Mouse (Mus musculus): ENCODE data around the gene Rpusd2. TPM values are rescaled to one million over a fixed set of nuclear protein-coding genes. Genes with fewer than 3 reads are reported as not detected.

The Rpusd2 gene
- total and polyA plus RNA-seq, 3 experiments, result 15.5 to 18.6 TPM; not detected in 1

DNA sequence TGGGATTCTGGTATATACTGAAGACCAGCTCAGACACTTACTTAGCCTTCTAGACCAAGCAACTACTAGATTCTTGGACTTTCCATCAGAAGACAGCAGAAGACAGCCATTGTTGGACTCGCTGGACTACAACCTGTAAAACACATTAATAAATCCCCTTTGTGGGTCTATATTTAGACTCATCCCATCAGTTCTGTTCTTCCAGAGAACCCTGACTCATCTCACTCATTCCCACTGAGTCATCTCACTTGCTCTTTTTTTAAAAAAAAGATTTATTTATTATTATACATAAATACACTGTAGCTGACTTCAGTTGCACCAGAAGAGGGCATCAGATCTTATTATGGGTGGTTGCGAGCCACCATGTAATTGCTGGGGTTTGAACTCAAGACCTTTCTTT is 25.2 kb upstream of the Rpusd2 start:
- no peaks in the 10 kb centered on the region for H3K9me3 ChIP-seq (replicated peaks; ENCODE audit: insufficient read depth, low read length)
- peaks cover 0 to 2% of the 10 kb centered on the region in 2 experiments; a peak in 2 of 4 replicates for H3K36me3 ChIP-seq (ENCODE audit: control insufficient read depth in 1 of 2, insufficient read depth in 2 of 2, low read length in 2 of 2)
- no peaks in the 10 kb centered on the region for H3K79me2 ChIP-seq (ENCODE audit: control insufficient read depth, insufficient read depth, low read length, poor library complexity)
- H3K27me3 ChIP-seq (ENCODE audit: control insufficient read depth in 1 of 2, insufficient read depth in 2 of 2, low read length in 2 of 2), result no peaks in the 10 kb centered on the region
- no peak overlapping the region for H3K27ac ChIP-seq (ENCODE audit: control insufficient read depth, low read depth, low read length)
- peaks cover 0 to 3% of the 10 kb centered on the region in 2 experiments; a peak in 3 of 4 replicates for H3K4me1 ChIP-seq (ENCODE audit: control insufficient read depth in 1 of 2, insufficient read depth in 2 of 2, low read length in 2 of 2)
- TF ChIP-seq MAX (IDR thresholded peaks at IDR 0.05; ENCODE audit: low read length) (no peak), E2F4 (IDR thresholded peaks at IDR 0.05; ENCODE audit: borderline replicate concordance, low read depth, low read length) (no peak), POLR2AphosphoS5 (IDR thresholded peaks at IDR 0.05; ENCODE audit: borderline replicate concordance, low read depth, low read length) (no peak), MAZ (IDR thresholded peaks at IDR 0.05; ENCODE audit: low read depth, low read length) (no peak), MYB (IDR thresholded peaks at IDR 0.05; ENCODE audit: low read depth, low read length) (no peak)
- DNase-seq (ENCODE audit: low read depth, low spot score), result no peak
- H3K9ac ChIP-seq (ENCODE audit: control insufficient read depth, low read depth, low read length, poor library complexity, severe bottlenecking), result no peak overlapping the region
- no peak overlapping the region for H3K4me3 ChIP-seq (ENCODE audit: control insufficient read depth in 1 of 2, insufficient read depth in 1 of 2, low read depth in 2 of 2, low read length in 2 of 2)

DNA sequence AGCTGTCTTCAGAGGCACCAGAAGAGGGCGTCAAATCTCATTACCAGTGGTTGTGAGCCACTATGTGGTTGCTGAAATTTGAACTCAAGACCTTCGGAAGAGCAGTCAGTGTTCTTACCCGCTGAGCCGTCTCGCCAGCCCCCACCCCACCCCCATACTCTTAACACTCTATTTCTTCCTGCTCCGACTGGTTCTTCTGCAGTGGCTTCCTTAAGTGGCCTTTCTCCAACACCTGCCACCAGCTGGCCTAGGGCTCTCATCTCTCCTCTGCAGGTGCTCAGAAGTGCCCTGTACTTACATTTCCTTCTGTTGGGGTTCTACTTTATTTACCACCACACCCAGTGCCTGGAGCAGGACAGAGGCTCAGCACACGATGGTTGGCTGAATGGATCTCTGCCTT is 19.6 kb upstream of the Rpusd2 start:
- TF ChIP-seq MAFK (IDR thresholded peaks at IDR 0.05; ENCODE audit: borderline replicate concordance, low read depth, low read length) (no peak), MEF2A (IDR thresholded peaks at IDR 0.05; ENCODE audit: extremely low read depth, insufficient replicate concordance, low read depth, low read length, poor library complexity, severe bottlenecking) (no peak), CTCF (IDR thresholded peaks at IDR 0.05 in 2 of 3, conservative IDR thresholded peaks at IDR 0.05 in 1 of 3; ENCODE audit: control insufficient read depth in 1 of 3, insufficient read depth in 1 of 3, low read depth in 2 of 3, low read length in 3 of 3, poor library complexity in 1 of 3, severe bottlenecking in 1 of 3) (peak in 2 of 3 experiments; percentile 29 to 37; a peak in 4 of 6 replicates), ZC3H11A (IDR thresholded peaks at IDR 0.05; ENCODE audit: low read depth, low read length) (0 out of 2 replicates have a peak, but pooled peaks have one; percentile 1), CHD1 (IDR thresholded peaks at IDR 0.05; ENCODE audit: low read depth, low read length) (no peak), KAT2A (conservative IDR thresholded peaks at IDR 0.05; ENCODE audit: low read depth, low read length) (no peak), JUND (IDR thresholded peaks at IDR 0.05; ENCODE audit: low read depth, low read length) (no peak), ETS1 (IDR thresholded peaks at IDR 0.05; ENCODE audit: low read depth, low read length) (no peak), SMC3 (IDR thresholded peaks at IDR 0.05; ENCODE audit: low read depth, low read length) (peak; percentile 29; the same call in 1 of the 2 replicates), E2F4 (IDR thresholded peaks at IDR 0.05; ENCODE audit: borderline replicate concordance, low read depth, low read length) (no peak), POLR2AphosphoS2 (IDR thresholded peaks at IDR 0.05; ENCODE audit: low read length) (no peak)
- Histone ChIP-seq H3K27me3 (ENCODE audit: control insufficient read depth in 1 of 2, insufficient read depth in 2 of 2, low read length in 2 of 2) (no peaks in the 10 kb centered on the region), H3K9me3 (replicated peaks; ENCODE audit: insufficient read depth, low read length) (no peaks in the 10 kb centered on the region), H3K36me3 (ENCODE audit: control insufficient read depth in 1 of 2, insufficient read depth in 2 of 2, low read length in 2 of 2) (peaks cover 2 to 4% of the 10 kb centered on the region in 2 experiments; a peak in 2 of 4 replicates), H3K9ac (ENCODE audit: control insufficient read depth, low read depth, low read length, poor library complexity, severe bottlenecking) (no peak overlapping the region), H3K4me1 (ENCODE audit: control insufficient read depth in 1 of 2, insufficient read depth in 2 of 2, low read length in 2 of 2) (peaks cover 0 to 13% of the 10 kb centered on the region in 2 experiments; a peak in 2 of 4 replicates), H3K4me3 (ENCODE audit: control insufficient read depth in 1 of 2, insufficient read depth in 1 of 2, low read depth in 2 of 2, low read length in 2 of 2) (peak overlapping the region in 1 of 2 experiments; percentile 41; a peak in 2 of 4 replicates), H3K79me2 (ENCODE audit: control insufficient read depth, insufficient read depth, low read length, poor library complexity) (no peaks in the 10 kb centered on the region), H3K27ac (ENCODE audit: control insufficient read depth, low read depth, low read length) (no peak overlapping the region)
- peak; percentile 43 for DNase-seq (ENCODE audit: low read depth, low spot score)

Data from MEL (cell line).